Mouse (Mus musculus) spleen, adult 18-20 months (tissue): ENCODE data around the gene Cabp7.
A peak's percentile ranks its signal among the peaks of the same experiment; 100 is the strongest.
"Not testable (repeated sequence)": the region's sequence is repeated elsewhere in the genome, so short reads cannot be mapped to it uniquely, and the experiment has no call there.

Experiments used
- DNase-seq, 2 experiments: peaks; one replicate each; pipeline ENCODE4 v3.0.0; 2022; ENCODE audit warnings: mixed read lengths in 2 of 2

Cabp7 gene

GRCm38 (mm10) chr11:4745969-4746368 lies 609 bp downstream of the Cabp7 start:
- DNase-seq: no peak

- no peak for DNase-seq
Observed at GRCm38 (mm10) chr11:4744691-4745090, 1.9 kb downstream of the Cabp7 start.

- no peak for DNase-seq
Observed at GRCm38 (mm10) chr11:4740785-4741184, 5.8 kb downstream of the Cabp7 start.

- DNase-seq: no peak
Observed at GRCm38 (mm10) chr11:4738719-4739118, 7.9 kb downstream of the Cabp7 start.

GRCm38 (mm10) chr11:4737682-4738081 lies 8.9 kb downstream of the Cabp7 start:
- no peak for DNase-seq

- no peak for DNase-seq
Observed at GRCm38 (mm10) chr11:4736355-4736754, 10.2 kb downstream of the Cabp7 start.

- DNase-seq: no peak
Observed at GRCm38 (mm10) chr11:4734179-4734578, 12.4 kb downstream of the Cabp7 start.

- DNase-seq: no peak
Observed at GRCm38 (mm10) chr11:4731781-4732180, 14.8 kb downstream of the Cabp7 start.

GRCm38 (mm10) chr11:4730913-4731312 lies 15.7 kb downstream of the Cabp7 start:
- no peak for DNase-seq

GRCm38 (mm10) chr11:4730096-4730495 lies 16.5 kb downstream of the Cabp7 start:
- no peak for DNase-seq

GRCm38 (mm10) chr11:4729603-4730002 lies 17.0 kb downstream of the Cabp7 start:
- no peak for DNase-seq

- DNase-seq: no peak
Observed at GRCm38 (mm10) chr11:4721728-4722127, 24.9 kb downstream of the Cabp7 start.

- DNase-seq: no peak
Observed at GRCm38 (mm10) chr11:4720900-4721580, 25.5 kb downstream of the Cabp7 start.

- DNase-seq: no peak
Observed at GRCm38 (mm10) chr11:4720393-4720792, 26.2 kb downstream of the Cabp7 start.

- no peak for DNase-seq
Observed at GRCm38 (mm10) chr11:4719961-4720360, 26.6 kb downstream of the Cabp7 start.

- no peak for DNase-seq
Observed at GRCm38 (mm10) chr11:4718548-4718947, 28.0 kb downstream of the Cabp7 start.

- no peak for DNase-seq
Observed at GRCm38 (mm10) chr11:4716530-4717236, 29.9 kb downstream of the Cabp7 start.

- no peak for DNase-seq
Observed at GRCm38 (mm10) chr11:4715596-4715995, 31.0 kb downstream of the Cabp7 start.

- DNase-seq: no peak
Observed at GRCm38 (mm10) chr11:4714727-4715126, 31.9 kb downstream of the Cabp7 start.

GRCm38 (mm10) chr11:4712822-4713221 lies 33.8 kb downstream of the Cabp7 start:
- DNase-seq: no peak

- DNase-seq: not testable (repeated sequence)
Observed at GRCm38 (mm10) chr11:4710188-4710587, 36.4 kb downstream of the Cabp7 start.

GRCm38 (mm10) chr11:4705178-4705577 lies 41.4 kb downstream of the Cabp7 start:
- DNase-seq: no peak

GRCm38 (mm10) chr11:4704072-4704964 lies 42.3 kb downstream of the Cabp7 start, which contains the start of the genes Uqcr10 and Zmat5:
Uqcr10 (minus strand) TSS chr11:4704342.
Zmat5 (plus strand) TSS chr11:4704678.
- peak; percentile 81 to 88 for DNase-seq
